Mouse (Mus musculus): Measurements from ENCODE around the gene Slc25a36. TPM values are rescaled to one million over a fixed set of nuclear protein-coding genes. Genes with fewer than 3 reads are reported as not detected.

Gene Slc25a36
- polyA plus RNA-seq, 1 experiment from 2014 or later = 71.0 TPM

DNA sequence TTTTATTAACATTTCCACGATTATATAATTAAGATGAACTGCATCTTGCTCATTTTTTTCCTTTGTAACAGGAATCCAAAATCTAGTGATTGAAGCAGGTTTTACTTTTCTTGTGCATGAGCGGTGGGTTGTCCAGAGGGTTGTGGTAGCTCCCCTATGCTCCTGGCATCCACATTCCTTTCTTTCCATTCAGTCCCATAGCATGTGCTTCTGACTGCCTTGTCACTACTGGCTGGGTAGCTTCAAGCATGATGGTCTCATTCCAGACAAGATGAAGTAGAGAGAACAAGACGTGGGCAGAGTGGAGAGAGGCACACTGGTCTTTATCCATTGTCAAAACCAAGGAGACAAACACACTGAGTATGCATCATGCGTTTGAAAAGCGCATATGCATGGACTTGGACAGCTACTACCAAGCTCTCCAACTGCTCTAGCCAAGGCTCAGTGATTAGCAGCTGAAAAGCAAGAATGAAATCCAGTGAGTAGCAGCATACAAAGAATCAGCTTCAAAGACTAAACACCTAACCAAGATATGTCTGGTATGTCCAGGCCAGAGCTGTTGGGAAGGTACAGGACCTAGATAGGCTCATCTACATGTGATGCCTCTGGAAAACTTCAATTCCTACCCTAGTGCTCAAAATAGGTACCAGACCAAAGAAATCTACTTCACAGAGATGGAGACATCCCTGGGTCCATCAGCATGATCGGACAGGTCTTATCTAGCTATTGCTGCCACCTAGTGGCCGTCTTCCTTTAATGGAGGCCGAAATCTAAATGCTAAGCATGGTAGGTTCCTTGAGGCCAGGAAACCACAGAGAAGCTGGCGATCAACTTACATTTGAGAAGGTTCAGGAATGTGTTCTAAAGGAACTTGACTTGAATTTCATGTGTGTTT, 42.5 kb downstream of the Slc25a36 start:
- 50% methylated on average over 9 of the region's 9 CpGs for WGBS
- Histone ChIP-seq H3K9me3 (replicated peaks) (no peaks in the 10 kb centered on the region), H3K4me3 (replicated peaks) (no peak overlapping the region), H3K4me1 (no peaks in the 10 kb centered on the region; the same call in 1 of the 2 replicates), H3K4me2 (replicated peaks) (no peak overlapping the region), H3K27me3 (no peaks in the 10 kb centered on the region), H3K27ac (replicated peaks) (no peak overlapping the region), H3K36me3 (peaks cover 4% of the 10 kb centered on the region; the same call in 1 of the 2 replicates), H3K9ac (no peak overlapping the region)
- ATAC-seq (ENCODE audit: insufficient number of reproducible peaks, low FRiP score, low TSS enrichment, low read depth) = peak; percentile 67; the same call in 1 of the 2 replicates

DNA sequence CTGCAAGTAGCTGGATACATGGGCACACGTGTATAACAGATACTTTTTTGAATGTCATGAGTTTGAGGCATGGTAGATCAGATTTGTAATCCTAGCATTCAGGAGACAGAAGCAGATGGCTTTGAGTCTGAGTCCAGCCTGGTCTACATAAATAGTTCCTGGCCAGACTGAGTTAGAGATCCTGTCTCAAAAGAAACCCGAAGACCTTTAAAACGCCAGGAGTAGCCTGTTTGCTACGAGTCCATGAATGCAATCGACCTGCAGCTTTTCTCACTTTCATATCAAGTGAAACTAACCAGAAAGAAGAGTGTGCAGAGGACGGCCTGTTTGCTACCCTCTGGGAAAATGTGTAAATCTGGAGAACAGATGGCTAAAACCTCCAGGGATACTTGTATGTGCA, 43.2 kb downstream of the Slc25a36 start:
- no peaks in the 10 kb centered on the region; the same call in 1 of the 2 replicates for H3K4me1 ChIP-seq
- WGBS = 73% methylated on average over 6 of the region's 6 CpGs
- no peak for ATAC-seq (ENCODE audit: insufficient number of reproducible peaks, low FRiP score, low TSS enrichment, low read depth)
- H3K9ac ChIP-seq = no peak overlapping the region
- no peaks in the 10 kb centered on the region for H3K27me3 ChIP-seq
- H3K27ac ChIP-seq (replicated peaks) = no peak overlapping the region
- H3K4me3 ChIP-seq (replicated peaks) = no peak overlapping the region
- peaks cover 4% of the 10 kb centered on the region; the same call in 1 of the 2 replicates for H3K36me3 ChIP-seq
- H3K9me3 ChIP-seq (replicated peaks) = no peaks in the 10 kb centered on the region
- H3K4me2 ChIP-seq (replicated peaks) = no peak overlapping the region

DNA sequence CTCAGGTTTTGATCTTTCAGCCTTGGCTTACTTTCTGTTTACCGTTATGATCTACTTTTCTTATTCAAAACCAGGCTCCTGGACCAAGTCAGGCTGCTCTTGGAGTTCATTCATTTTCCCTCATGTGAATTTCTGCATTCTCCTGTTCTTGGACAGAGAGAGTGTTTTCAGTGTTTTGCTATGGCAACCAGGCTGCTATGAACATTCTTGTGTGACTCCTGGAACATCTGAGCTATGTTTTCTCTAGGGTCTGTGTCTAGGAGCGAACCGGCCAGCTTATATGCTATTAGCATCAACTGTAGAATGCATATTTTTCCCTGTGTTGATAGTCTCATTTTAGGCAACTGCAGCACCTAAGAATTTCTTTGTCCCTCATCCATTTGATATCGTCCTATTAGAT, 45.1 kb downstream of the Slc25a36 start:
- H3K9me3 ChIP-seq (replicated peaks) = no peaks in the 10 kb centered on the region
- H3K4me3 ChIP-seq (replicated peaks) = no peak overlapping the region
- no peaks in the 10 kb centered on the region; the same call in 1 of the 2 replicates for H3K4me1 ChIP-seq
- no peak overlapping the region for H3K9ac ChIP-seq
- H3K27me3 ChIP-seq = no peaks in the 10 kb centered on the region
- H3K27ac ChIP-seq (replicated peaks) = no peak overlapping the region
- H3K36me3 ChIP-seq = no peaks in the 10 kb centered on the region
- H3K4me2 ChIP-seq (replicated peaks) = no peak overlapping the region
- WGBS = 68% methylated on average over 4 of the region's 4 CpGs
- no peak for ATAC-seq (ENCODE audit: insufficient number of reproducible peaks, low FRiP score, low TSS enrichment, low read depth)

GRCm38 (mm10) chr9:97065216-97065615, 45.7 kb downstream of the Slc25a36 start:
- no peak overlapping the region for H3K9ac ChIP-seq
- H3K4me2 ChIP-seq (replicated peaks) = no peak overlapping the region
- no peak overlapping the region for H3K27ac ChIP-seq (replicated peaks)
- no peaks in the 10 kb centered on the region; the same call in 1 of the 2 replicates for H3K4me1 ChIP-seq
- H3K27me3 ChIP-seq = no peaks in the 10 kb centered on the region
- WGBS = 65% methylated on average over 5 of the region's 5 CpGs
- no peak for ATAC-seq (ENCODE audit: insufficient number of reproducible peaks, low FRiP score, low TSS enrichment, low read depth)
- no peaks in the 10 kb centered on the region for H3K9me3 ChIP-seq (replicated peaks)
- no peaks in the 10 kb centered on the region for H3K36me3 ChIP-seq
- no peak overlapping the region for H3K4me3 ChIP-seq (replicated peaks)

- Histone ChIP-seq H3K27me3 (no peaks in the 10 kb centered on the region), H3K4me3 (replicated peaks) (no peak overlapping the region), H3K4me1 (no peaks in the 10 kb centered on the region; the same call in 1 of the 2 replicates), H3K9ac (no peak overlapping the region), H3K4me2 (replicated peaks) (no peak overlapping the region), H3K36me3 (no peaks in the 10 kb centered on the region), H3K27ac (replicated peaks) (no peak overlapping the region), H3K9me3 (replicated peaks) (no peaks in the 10 kb centered on the region)
- ATAC-seq (ENCODE audit: insufficient number of reproducible peaks, low FRiP score, low TSS enrichment, low read depth) = no peak
- 81% methylated on average over 1 of the region's 1 CpGs for WGBS
Measured at GRCm38 (mm10) chr9:97064161-97064560, 46.8 kb downstream of the Slc25a36 start.

GRCm38 (mm10) chr9:97061696-97062095, 49.3 kb downstream of the Slc25a36 start:
- Histone ChIP-seq H3K9ac (no peak overlapping the region), H3K27ac (replicated peaks) (no peak overlapping the region), H3K4me2 (replicated peaks) (no peak overlapping the region), H3K4me3 (replicated peaks) (no peak overlapping the region), H3K9me3 (replicated peaks) (no peaks in the 10 kb centered on the region), H3K36me3 (no peaks in the 10 kb centered on the region), H3K4me1 (peaks cover 3% of the 10 kb centered on the region; the same call in 1 of the 2 replicates), H3K27me3 (no peaks in the 10 kb centered on the region)
- ATAC-seq (ENCODE audit: insufficient number of reproducible peaks, low FRiP score, low TSS enrichment, low read depth) = no peak
- 91% methylated on average over 9 of the region's 9 CpGs for WGBS

GRCm38 (mm10) chr9:97056541-97057338, 54.2 kb downstream of the Slc25a36 start:
- no peak for ATAC-seq (ENCODE audit: insufficient number of reproducible peaks, low FRiP score, low TSS enrichment, low read depth)
- Histone ChIP-seq H3K9ac (no peak overlapping the region), H3K27me3 (no peaks in the 10 kb centered on the region), H3K4me2 (replicated peaks) (peak overlapping the region; percentile 48), H3K9me3 (replicated peaks) (no peaks in the 10 kb centered on the region), H3K4me3 (replicated peaks) (peak overlapping the region; percentile 31), H3K27ac (replicated peaks) (no peak overlapping the region), H3K4me1 (peaks cover 10% of the 10 kb centered on the region; the same call in 1 of the 2 replicates), H3K36me3 (no peaks in the 10 kb centered on the region)
- 20% methylated on average over 18 of the region's 18 CpGs for WGBS

DNA sequence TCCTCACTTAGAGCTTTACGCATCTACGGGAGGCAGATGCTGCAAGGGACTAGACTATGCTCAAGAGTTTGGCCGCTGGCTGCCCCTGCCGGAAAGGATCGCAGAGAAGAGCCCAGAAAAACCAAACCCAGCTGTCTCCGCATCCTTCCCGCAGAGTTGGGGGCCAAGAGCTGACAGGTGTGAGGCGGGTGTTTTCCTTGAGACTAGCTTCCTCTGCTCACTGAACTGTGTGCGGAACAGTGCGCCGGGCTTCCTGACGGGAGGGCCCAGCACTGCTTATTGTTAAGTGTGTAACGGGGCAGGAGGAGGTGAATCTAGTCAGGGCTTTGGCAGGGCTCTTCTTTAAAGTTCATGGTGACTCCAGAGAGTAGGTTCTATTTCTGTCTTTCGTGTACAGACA, 55.1 kb downstream of the Slc25a36 start:
- H3K36me3 ChIP-seq = no peaks in the 10 kb centered on the region
- H3K27ac ChIP-seq (replicated peaks) = no peak overlapping the region
- no peak for ATAC-seq (ENCODE audit: insufficient number of reproducible peaks, low FRiP score, low TSS enrichment, low read depth)
- WGBS = 56% methylated on average over 14 of the region's 14 CpGs
- H3K4me3 ChIP-seq (replicated peaks) = no peak overlapping the region
- H3K4me2 ChIP-seq (replicated peaks) = no peak overlapping the region
- H3K9ac ChIP-seq = no peak overlapping the region
- no peaks in the 10 kb centered on the region for H3K9me3 ChIP-seq (replicated peaks)
- peaks cover 15% of the 10 kb centered on the region; the same call in 1 of the 2 replicates for H3K4me1 ChIP-seq
- H3K27me3 ChIP-seq = no peaks in the 10 kb centered on the region

DNA sequence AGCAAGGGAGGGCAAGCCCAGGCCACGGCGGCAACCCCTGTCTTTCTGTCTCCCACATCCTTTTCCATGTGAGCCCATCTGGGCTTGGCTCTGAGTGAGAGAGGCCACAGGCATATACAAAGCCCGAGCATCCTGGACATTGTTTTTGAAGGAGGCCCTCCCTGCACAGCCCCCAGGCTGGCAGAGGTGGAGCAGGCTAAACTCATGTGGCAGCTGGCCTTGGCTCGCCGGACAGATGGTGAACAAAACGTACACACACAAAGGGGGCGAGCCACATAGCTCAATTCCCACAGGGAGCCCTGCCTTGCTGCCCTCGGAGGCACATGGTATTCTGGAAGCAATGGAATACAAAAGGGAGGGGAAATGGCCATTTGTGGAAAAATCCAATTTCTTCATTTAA, 59.8 kb downstream of the Slc25a36 start:
- Histone ChIP-seq H3K9me3 (replicated peaks) (no peaks in the 10 kb centered on the region), H3K27ac (replicated peaks) (no peak overlapping the region), H3K27me3 (no peaks in the 10 kb centered on the region), H3K9ac (no peak overlapping the region), H3K36me3 (no peaks in the 10 kb centered on the region), H3K4me2 (replicated peaks) (no peak overlapping the region), H3K4me1 (peaks cover 10% of the 10 kb centered on the region; the same call in 1 of the 2 replicates), H3K4me3 (replicated peaks) (no peak overlapping the region)
- 35% methylated on average over 8 of the region's 8 CpGs for WGBS
- peak; percentile 71; the same call in 1 of the 2 replicates for ATAC-seq (ENCODE audit: insufficient number of reproducible peaks, low FRiP score, low TSS enrichment, low read depth)

DNA sequence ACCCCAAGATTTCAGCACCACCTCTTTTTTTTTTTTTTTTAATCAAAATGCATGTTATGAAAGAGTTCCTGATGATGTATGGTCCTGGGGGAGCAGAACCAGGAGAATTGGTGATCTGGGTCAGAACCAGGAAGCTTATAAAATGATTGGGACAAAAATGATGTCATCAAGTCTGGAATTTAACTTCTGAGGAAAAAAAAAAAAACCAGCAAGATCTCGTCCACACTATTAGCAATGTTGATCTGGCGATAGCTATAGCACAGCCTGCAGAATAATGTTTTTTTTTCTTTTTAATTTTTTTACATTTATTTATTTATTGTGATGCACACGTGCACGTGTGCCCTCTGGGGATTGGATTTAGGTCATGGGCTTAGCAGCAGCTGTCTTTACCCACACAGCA, 64.7 kb downstream of the Slc25a36 start:
- 73% methylated on average over 4 of the region's 4 CpGs for WGBS
- Histone ChIP-seq H3K9me3 (replicated peaks) (no peaks in the 10 kb centered on the region), H3K4me3 (replicated peaks) (no peak overlapping the region), H3K36me3 (no peaks in the 10 kb centered on the region), H3K27me3 (no peaks in the 10 kb centered on the region), H3K9ac (no peak overlapping the region), H3K4me1 (0 out of 2 replicates have a peak, but pooled peaks cover 3% of the 10 kb centered on the region), H3K27ac (replicated peaks) (no peak overlapping the region), H3K4me2 (replicated peaks) (no peak overlapping the region)
- ATAC-seq (ENCODE audit: insufficient number of reproducible peaks, low FRiP score, low TSS enrichment, low read depth) = no peak

DNA sequence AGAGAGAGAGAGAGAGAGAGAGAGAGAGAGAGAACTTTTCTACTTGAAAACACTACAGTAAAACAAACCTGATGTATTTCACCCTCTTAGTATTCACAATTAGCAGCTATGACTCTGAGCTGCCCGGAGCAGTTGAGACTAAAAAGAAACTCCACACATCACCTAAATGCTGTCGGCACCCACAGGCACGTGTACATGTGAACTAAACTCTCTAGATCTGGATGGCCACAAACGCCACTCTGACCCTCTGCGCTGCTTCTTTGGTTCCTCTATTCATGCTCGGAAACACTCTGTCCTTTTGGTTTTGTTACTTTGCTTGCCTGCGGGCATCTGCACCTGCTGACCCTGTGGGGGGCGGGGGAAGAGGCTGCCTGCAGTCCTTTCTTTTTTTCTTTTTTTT, 69.3 kb downstream of the Slc25a36 start:
- H3K36me3 ChIP-seq = no peaks in the 10 kb centered on the region
- H3K9me3 ChIP-seq (replicated peaks) = no peaks in the 10 kb centered on the region
- no peaks in the 10 kb centered on the region for H3K4me1 ChIP-seq
- no peaks in the 10 kb centered on the region for H3K27me3 ChIP-seq
- no peak overlapping the region for H3K4me3 ChIP-seq (replicated peaks)
- H3K9ac ChIP-seq = no peak overlapping the region
- H3K27ac ChIP-seq (replicated peaks) = no peak overlapping the region
- H3K4me2 ChIP-seq (replicated peaks) = no peak overlapping the region
- 72% methylated on average over 8 of the region's 8 CpGs for WGBS
- ATAC-seq (ENCODE audit: insufficient number of reproducible peaks, low FRiP score, low TSS enrichment, low read depth) = no peak

Measured in embryonic facial prominence, embryonic 15.5 days (tissue).